Mouse (Mus musculus): ENCODE data around the gene Cntn4. TPM values are rescaled to one million over a fixed set of nuclear protein-coding genes. Genes with fewer than 3 reads are reported as not detected.

Gene Cntn4
- total RNA-seq, 1 experiment from 2014 or later = not detected

DNA sequence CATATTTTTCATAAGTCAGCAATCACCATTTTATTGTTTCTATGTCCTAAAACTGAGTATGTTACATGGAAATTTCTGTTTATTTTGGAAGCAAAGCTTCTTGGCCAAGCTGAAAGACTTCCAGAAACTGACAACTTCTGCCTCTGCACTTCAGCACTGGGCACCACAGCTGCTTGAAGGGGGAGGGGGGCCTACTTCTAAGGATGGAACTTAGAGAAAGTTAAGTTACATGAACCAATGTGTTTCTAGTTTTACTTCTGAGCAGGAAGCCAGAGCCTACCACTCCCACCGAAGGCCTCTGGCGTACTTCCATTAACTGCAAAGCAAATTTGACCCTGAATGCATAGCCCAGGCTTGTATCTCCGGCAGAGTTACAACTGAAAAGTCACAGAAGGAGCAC lies 749.2 kb downstream of the Cntn4 start:
- no peak for ATAC-seq (ENCODE audit: extremely low read depth, insufficient number of reproducible peaks, low FRiP score, poor library complexity, severe bottlenecking)

DNA sequence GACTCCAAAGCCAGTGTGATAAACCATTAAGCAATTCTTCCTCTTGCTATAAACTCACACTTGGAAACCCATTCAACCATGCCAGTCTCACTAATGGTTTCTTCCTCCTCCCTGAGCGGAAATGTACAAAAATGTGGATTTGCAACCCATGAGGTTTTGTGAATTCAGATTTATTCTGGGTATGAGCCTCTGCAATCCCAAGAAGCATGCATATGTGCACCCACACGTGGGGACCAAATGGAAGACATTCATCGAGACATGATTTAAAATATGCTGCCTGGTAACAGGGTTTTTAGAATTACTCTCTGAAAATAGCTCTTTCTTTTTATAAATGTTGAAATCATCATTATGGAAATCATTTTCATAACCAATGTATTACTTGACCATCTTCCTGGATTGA lies 754.0 kb downstream of the Cntn4 start:
- no peak for ATAC-seq (ENCODE audit: extremely low read depth, insufficient number of reproducible peaks, low FRiP score, poor library complexity, severe bottlenecking)

DNA sequence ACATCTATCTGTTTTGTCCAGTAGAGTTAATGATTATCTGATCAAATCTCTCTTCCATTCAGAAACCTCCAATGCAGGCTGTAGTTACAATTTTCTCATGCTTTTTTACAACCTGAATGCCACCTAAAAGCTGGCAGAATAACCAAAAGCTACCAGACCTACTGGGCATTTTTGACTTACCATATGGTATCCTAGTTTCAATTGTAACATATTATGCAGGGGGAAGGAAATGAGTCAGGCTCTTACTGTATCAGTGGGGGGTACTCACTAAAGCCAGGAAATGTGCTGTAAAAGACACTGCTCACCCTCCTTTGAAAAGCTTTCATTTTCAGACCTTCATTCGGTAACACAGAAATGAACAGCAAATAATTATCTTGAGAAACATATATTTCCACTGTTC lies 763.3 kb downstream of the Cntn4 start:
- ATAC-seq (ENCODE audit: extremely low read depth, insufficient number of reproducible peaks, low FRiP score, poor library complexity, severe bottlenecking) = no peak

DNA sequence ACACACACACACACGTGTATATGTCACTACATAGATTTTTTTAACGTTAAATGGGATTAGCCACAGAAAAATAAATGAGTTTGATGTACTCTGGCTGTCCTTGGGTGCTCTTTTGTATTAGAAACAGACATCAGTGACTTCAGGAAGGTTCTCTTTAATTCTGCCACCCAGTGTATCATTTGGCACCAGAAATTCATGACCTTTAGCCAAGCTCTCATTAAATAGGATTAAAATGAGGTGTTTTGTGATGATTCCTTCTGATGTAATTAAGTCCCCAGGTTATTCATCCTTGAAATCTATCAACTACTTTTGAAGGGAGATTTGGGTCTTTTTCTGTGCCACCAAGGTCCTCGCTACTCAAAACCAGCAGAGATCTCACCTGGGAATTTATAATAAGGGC lies 763.8 kb downstream of the Cntn4 start:
- ATAC-seq (ENCODE audit: extremely low read depth, insufficient number of reproducible peaks, low FRiP score, poor library complexity, severe bottlenecking) = no peak

DNA sequence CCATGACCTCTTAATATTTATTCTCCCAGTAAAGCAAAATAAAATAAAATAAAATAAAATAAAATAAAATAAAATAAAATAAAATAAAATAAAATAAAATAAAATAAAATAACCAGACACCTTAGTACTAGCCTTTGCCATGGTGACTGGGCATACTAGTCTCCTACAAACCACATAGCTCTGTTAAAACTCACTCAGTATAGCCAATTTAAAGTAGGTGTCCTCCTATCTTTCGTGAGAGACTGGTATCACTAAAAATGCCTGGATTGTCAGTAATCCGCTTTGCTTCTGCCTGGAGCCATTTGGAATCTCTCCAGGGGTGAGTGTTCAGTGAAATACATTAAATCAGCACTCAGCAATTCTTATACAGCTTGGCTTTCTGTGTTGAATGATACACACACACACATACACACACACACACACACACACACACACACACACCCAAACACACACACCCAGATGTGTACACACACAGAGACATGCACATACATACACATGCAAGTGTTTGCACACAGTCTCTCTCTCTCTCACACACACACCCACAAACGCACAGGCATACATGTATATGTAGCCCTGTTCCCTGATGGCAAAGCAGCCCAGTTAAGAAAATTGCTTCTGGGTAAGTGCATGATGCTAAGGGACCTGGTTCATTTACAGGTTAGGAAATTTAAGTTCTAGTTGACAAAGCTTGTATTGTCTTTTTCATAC lies 776.8 kb downstream of the Cntn4 start:
- no peak for ATAC-seq (ENCODE audit: extremely low read depth, insufficient number of reproducible peaks, low FRiP score, poor library complexity, severe bottlenecking)

DNA sequence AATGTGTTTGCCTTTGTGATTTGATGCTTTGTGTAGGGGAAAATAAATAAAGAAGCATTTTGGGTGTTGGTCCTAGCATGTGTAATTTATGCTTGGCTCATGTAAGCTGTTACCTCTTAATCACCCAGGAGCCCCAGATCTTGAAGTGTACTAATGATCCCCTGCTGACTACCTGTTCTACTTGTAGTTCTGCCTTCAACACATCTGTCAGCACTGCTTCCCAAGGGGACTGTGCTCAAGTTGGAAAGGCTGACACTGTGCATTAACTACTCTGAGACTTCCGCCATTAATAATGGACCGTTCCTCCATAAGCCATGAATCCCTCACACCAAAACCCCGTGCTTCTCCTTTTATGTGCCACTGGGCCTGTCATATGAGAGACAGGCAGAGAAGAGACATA lies 778.2 kb downstream of the Cntn4 start:
- no peak for ATAC-seq (ENCODE audit: extremely low read depth, insufficient number of reproducible peaks, low FRiP score, poor library complexity, severe bottlenecking)

DNA sequence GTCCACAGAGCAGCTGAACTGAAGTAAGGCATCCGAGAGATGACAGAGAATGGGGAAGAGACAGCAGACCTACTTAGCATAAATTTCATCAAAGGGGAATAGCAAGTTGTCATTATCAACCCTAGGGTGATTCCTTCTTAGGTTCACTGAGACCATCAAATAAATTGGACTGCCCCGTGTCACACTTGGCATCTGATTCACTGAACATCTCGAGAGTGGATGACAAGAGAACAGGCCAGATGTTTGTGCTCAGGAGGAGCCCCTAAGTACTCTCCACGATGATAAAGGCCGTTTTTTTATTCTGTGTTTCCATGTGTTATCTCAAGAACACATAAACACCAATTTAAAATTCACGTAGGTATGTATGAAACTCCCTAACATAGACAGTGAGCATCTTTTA lies 780.7 kb downstream of the Cntn4 start:
- ATAC-seq (ENCODE audit: extremely low read depth, insufficient number of reproducible peaks, low FRiP score, poor library complexity, severe bottlenecking) = no peak

DNA sequence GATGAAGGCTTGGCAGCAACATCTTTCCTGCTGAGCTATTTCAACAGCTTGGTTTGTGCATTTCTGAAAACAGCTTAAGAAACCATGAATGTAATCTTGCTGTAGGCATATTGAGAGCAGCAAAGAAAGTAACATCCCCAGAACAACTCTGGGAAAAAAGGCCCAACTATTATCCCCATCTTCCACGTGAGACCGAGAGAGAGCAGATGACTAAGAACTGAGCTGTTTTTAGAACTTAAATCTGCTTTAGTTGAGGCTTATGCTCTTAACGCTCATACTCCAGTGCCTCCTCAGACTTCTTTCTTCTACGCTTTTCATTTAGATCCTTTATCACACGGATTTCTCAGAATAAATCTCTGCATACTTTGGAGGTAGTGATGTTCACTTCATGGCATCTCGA lies 784.9 kb downstream of the Cntn4 start:
- ATAC-seq (ENCODE audit: extremely low read depth, insufficient number of reproducible peaks, low FRiP score, poor library complexity, severe bottlenecking) = no peak

DNA sequence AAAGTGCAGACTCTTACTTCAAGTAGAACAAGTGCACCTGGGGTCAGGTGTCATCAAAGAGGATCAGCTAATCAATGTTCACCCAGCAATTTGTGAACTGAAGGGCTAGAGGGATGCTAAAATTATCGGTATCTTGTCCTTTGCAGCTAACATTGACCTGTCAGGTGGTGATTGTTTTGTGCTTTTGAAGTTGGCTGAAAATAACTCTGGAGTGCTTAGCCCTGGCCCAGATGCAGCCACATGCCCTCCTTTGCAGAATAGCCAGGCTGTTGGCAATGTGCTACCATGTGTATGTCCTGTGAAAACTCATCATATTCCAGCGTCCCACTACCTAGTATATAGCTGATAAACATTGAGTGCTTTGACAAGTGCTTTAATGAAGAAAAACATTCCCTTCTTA lies 786.4 kb downstream of the Cntn4 start:
- ATAC-seq (ENCODE audit: extremely low read depth, insufficient number of reproducible peaks, low FRiP score, poor library complexity, severe bottlenecking) = no peak

DNA sequence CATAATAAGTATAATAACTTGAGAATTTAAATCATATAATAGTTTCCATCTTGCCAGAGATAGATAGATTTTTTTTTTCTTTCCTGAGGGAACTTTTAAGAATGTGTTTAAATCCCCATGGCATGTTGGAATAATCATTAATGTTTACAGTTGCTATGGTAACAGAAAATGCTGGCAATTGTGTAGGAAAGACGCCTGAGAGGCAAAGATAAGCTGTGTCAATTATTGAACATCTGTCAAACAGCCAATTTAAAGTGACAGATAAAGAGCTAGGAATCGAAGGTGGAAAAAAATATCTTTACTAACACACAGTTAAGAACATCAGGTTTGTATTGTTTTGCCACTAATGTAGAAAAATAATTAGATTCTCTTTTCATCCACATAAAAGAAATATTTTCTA lies 788.3 kb downstream of the Cntn4 start:
- ATAC-seq (ENCODE audit: extremely low read depth, insufficient number of reproducible peaks, low FRiP score, poor library complexity, severe bottlenecking) = no peak

DNA sequence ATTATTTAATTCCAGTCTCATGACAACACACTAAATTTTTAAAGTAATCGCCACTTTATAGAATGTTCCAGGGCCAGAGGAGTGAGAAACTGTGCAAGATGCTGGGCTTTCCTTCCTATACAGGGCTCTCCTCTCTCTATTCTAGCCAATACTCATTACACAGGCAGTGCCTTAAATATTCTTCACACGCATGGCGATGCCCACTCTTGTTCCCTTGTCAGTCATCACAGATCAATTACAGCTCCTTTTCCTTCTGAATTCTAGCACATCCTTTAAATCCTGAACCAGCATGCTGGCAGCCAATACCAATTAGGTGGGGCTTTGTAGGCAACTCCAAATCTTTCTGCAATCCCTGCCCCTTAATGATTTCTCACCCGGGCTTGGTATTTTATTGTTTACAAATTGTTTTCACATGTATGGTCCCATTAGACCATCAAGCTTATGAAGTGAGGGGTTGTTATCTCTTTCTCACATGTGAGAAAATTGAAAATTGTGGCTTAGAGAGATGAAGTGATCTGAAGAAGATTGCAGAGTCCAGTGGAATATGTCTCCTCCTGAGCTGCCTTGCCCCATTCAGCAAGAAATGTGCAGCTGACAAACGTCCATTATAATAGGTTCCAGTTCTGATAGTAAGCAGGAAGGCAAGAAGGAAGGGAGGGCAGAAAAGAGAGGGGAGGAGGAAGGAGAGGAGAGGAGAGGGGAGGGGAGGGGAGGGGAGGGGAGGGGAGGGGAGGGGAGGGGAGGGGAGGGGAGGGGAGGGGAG lies 789.0 kb downstream of the Cntn4 start:
- no peak for ATAC-seq (ENCODE audit: extremely low read depth, insufficient number of reproducible peaks, low FRiP score, poor library complexity, severe bottlenecking)

DNA sequence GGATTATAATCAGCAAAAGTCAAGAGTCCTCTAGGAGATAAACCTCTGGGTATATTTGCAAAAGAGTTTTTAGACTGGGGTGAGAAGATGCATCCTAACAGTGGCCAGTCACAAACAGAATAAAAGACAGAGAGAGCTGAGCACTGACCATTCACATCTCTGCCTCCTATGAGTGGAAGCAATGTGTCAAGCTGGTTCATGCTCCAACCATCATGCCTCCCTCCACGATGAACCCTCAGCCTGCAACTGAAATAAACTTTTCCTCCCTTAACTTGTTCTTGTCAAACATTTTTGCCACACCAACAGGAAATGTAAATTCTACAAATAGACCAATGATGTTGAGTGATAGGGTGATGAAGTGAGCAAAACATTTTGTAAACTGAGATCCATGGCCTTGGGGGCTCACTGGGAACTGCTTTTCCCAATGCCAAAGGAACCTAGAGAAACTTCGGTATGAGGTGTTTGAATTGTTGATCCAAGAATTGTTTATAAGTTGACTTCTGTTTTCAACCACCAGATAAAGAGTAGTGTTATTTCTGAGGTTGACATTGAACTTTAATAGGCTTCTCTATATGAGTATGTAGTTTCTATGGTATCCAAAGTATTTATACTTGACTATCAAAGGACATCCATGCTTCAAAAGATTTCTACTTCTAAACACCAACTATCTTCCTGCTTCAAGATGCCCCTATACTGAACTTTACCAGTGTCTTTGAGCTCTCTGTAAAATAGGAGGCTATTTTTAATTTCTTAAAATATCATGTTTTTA lies 794.6 kb downstream of the Cntn4 start:
- ATAC-seq (ENCODE audit: extremely low read depth, insufficient number of reproducible peaks, low FRiP score, poor library complexity, severe bottlenecking) = no peak

DNA sequence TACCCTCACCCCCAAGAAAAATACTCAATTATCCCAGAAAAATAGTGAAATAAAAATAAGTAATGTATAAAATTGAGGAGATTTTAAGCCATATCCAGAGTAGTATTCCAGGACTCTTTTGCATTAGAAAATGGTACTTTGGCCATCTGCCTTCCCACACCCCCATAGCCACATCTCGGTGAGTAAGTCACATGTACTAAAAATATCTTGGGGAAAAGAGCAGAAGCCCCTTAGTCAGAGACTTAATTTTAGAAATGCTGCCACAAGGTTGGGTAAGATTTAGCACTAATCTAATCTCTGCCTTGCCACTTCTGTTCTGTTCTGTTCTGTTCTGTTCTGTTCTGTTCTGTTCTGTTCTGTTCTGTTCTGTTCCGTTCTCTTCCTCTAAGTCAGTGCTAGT lies 796.4 kb downstream of the Cntn4 start:
- no peak for ATAC-seq (ENCODE audit: extremely low read depth, insufficient number of reproducible peaks, low FRiP score, poor library complexity, severe bottlenecking)

DNA sequence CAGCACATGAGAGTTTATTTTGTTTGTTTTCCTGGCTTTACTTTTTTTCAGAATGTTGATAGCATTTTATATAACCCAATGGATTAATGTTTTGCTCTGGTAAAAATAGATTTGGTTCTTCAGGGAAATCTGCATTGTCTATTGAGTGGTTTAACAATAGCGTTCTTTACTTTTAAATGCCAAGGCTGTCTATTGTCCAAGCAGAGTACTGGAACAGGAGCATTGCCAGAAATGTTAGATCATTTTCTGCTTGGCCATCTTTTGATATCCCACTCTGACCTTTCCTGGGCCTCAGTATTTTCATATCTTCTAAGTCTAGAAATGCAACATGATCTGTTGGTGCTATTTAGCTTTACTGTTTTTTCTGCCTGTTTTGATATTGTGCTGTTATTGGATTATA lies 804.1 kb downstream of the Cntn4 start:
- ATAC-seq (ENCODE audit: extremely low read depth, insufficient number of reproducible peaks, low FRiP score, poor library complexity, severe bottlenecking) = no peak

DNA sequence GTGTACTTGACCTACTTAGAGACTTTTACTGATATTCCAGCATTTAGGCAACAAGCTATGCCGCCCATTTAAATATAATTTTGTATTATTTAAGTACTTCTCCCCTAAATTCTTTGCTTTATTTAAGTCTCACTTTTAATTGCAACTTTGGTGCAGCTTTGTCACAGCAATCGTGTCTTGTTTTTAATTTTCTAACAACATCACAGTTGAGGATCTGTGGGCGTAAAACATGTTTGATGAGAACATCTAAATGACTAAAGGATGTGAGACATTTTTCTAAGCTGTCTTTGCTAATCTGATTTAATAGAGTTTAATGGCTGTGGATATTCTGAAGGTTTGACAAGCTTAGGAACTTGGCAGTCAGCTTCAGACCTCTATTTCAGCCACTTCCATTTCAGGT lies 818.8 kb downstream of the Cntn4 start:
- ATAC-seq (ENCODE audit: extremely low read depth, insufficient number of reproducible peaks, low FRiP score, poor library complexity, severe bottlenecking) = no peak

DNA sequence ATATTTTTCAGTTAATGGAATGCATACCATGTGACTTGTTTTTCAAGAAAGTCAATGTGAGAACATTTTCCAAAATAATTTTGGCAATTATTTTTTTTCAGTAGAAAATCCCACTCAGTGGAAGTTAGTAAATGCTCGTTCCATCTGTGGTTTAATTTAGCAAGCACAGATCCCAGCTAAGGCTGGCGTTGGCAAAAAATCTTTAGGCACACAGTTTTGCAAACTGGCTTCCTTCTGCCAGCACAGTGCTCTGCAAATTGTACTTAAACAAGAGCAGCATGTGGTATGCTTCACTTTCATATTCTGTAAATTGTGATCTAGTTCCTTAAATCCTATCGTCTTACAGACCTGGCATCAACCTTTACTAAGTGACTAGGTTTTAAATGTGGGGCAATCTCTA lies 821.7 kb downstream of the Cntn4 start:
- ATAC-seq (ENCODE audit: extremely low read depth, insufficient number of reproducible peaks, low FRiP score, poor library complexity, severe bottlenecking) = no peak

DNA sequence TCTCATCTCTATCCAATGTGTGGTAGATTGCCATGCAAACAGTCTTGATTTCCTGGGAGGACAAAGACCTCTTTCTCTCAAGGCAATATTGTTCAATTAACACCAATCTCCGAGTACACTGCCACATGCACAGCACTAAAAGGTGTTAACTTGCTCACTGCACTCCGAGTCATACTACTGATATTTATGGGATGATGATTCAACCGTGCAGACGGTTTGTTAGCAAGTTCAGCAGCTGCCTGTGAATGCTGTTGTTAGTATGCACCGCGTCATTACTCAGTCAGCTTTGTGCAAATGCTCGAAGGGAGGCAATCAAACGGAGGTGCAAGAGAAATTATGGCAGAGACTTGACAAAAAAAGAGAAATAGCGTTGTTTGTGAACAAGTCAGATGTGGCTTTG lies 826.5 kb downstream of the Cntn4 start:
- ATAC-seq (ENCODE audit: extremely low read depth, insufficient number of reproducible peaks, low FRiP score, poor library complexity, severe bottlenecking) = no peak

DNA sequence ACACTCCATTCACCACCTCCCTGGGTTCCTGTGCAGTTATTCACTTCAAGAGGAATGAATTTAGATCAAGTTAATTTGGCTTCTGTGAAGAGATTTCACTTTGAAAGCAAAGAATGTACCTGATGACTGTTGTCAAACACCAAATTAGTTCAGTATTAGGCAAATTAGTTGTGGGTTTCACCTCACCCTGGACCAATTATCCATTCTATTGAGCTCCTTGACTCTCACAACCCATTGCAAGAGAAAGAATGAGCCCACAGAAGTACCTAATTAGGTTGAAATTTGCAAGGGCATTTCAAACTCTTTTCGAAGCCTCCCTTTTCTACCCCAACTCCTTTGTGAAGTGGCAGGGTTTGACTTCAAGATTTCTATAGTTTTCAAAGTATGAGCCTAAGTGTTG lies 842.9 kb downstream of the Cntn4 start:
- no peak for ATAC-seq (ENCODE audit: extremely low read depth, insufficient number of reproducible peaks, low FRiP score, poor library complexity, severe bottlenecking)

DNA sequence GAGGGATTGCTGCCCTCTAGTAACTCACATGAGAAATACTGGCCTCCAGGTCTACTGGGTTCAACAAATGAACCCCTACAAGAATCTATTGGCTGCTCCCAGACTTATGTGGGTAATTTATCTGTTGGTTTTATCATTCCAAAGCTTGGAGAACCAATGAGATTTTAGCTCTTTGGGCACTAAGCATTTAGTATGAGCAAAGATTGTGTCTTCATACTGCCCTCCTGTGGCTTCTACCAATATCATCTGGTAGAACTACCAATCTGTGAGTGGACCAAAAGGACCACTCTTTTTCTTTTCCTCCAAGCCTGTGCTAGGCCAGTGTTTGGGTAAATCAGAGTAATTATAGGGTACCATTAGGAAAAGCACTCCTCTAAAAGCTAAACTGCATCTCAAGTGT lies 866.0 kb downstream of the Cntn4 start:
- no peak for ATAC-seq (ENCODE audit: extremely low read depth, insufficient number of reproducible peaks, low FRiP score, poor library complexity, severe bottlenecking)

DNA sequence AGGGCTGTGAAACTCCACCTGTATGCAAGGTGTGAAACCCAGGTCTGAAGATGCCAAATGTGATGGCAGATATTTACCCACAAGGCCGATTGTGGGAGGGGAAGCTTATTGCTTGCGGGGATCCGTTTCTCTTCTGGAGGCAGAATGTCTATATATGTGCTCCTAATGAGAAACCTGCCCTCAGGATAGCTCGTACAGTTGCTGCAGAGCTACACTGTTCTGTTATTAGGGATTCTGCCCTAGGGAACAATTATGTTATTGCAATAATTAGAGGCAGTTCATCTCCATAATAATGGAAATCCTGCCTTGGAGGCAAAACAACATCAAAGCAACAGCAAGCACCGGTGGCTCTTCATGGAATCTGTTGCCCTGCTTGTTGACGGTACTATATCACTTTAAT lies 884.2 kb downstream of the Cntn4 start:
- ATAC-seq (ENCODE audit: extremely low read depth, insufficient number of reproducible peaks, low FRiP score, poor library complexity, severe bottlenecking) = no peak
